Mouse (Mus musculus): ENCODE data around the gene Mfrp. TPM values are rescaled to one million over a fixed set of nuclear protein-coding genes. Genes with fewer than 3 reads are reported as not detected.
"Not testable (repeated sequence)": the region's sequence is repeated elsewhere in the genome, so short reads cannot be mapped to it uniquely, and the experiment has no call there.

Mfrp gene
- polyA plus RNA-seq, 1 experiment = 5.4 TPM

DNA sequence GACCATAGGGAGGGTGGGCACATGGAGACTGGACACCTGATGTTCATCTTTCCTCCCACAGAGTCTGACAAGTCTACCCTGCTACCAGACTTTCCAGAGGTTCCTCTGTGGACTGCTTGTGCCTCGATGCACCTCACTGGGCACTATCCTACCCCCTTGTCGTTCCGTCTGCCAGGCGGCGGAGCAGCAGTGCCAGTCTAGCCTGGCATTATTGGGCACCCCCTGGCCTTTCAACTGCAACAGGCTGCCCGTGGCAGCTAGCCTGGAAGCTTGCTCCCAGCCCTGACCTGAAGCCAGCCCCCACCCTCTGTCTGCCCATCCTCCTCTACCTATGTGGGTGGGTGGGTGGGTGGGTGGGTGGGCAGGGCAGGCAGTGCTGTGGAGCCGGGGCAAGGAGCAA is 4.7 kb downstream of the Mfrp start:
- 58% methylated on average over 7 of the region's 7 CpGs for WGBS
- TF ChIP-seq POLR2A (IDR thresholded peaks at IDR 0.05; ENCODE audit: low read depth, low read length) = no peak
- TF ChIP-seq CTCF (conservative IDR thresholded peaks at IDR 0.05; ENCODE audit: insufficient read depth, insufficient read length, low read depth, low read length) = no peak

DNA sequence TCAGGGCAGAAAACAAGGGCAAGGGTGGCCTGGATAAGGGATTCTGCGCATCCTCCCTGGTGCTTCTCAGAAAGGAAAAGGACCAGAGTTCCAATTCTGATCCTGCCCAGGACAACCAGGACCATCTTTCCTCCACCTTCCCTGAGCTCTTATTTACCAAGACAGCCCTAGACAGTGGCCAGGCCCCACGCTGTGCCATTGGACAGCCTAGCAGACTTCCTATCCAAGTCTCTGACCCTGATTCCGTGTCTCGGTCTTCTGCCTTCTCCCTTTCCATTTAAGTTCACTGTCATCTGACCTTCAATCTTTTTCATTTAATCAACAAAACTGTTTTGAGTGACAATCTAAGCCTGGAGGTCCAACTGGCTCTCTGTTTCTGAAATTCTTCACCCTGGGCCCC is 5.1 kb downstream of the Mfrp start:
- WGBS = 74% methylated on average over 4 of the region's 4 CpGs
- H3K27ac ChIP-seq (ENCODE audit: insufficient read depth, low read depth, low read length) = no peak overlapping the region

More for the DNA sequence above, 4.7 kb downstream of the Mfrp start:
- no peak for DNase-seq
- Histone ChIP-seq H3K4me1 (ENCODE audit: control insufficient read depth, insufficient read depth, low read length) (peaks cover 4% of the 10 kb centered on the region; the same call in 1 of the 2 replicates), H3K27ac (ENCODE audit: insufficient read depth, low read depth, low read length) (no peak overlapping the region), H3K36me3 (ENCODE audit: control insufficient read depth, insufficient read depth, low read length) (no peaks in the 10 kb centered on the region), H3K4me3 (ENCODE audit: insufficient read depth, low read depth, low read length) (no peak overlapping the region), H3K27me3 (replicated peaks; ENCODE audit: control insufficient read depth, insufficient read depth, low read length) (no peaks in the 10 kb centered on the region)

DNA sequence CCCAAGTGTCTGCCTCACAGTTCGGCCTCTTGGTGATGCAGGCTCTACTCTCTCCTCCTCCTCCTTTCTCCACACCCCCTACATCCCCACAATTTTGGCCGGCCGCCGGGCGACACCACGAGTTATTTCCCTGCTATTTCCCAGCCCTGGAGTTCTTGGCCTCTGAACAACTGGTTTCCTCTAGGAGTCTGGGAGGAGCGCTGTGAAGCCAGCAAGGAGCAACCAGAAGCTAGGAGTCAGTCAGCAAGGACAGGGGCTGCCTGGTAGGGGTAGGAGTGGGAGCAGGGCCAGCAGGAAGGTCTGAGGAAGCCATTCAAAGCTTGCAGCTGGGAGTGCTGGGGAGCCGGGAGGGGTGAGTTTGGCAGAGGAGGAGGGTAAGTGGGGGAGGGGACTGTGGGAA is 5.6 kb downstream of the Mfrp start, which contains the start of gene C1qtnf5:
TSS of gene C1qtnf5 (plus strand) at position 136 of the 400 bp plus-strand sequence.
- no peak for TF ChIP-seq POLR2A (IDR thresholded peaks at IDR 0.05; ENCODE audit: low read depth, low read length)
- no peak for TF ChIP-seq CTCF (conservative IDR thresholded peaks at IDR 0.05; ENCODE audit: insufficient read depth, insufficient read length, low read depth, low read length)
- peak; percentile 92 for DNase-seq
- Histone ChIP-seq H3K27ac (ENCODE audit: insufficient read depth, low read depth, low read length) (peak within 1 kb of the TSS; percentile 21; the same call in 1 of the 2 replicates), H3K4me1 (ENCODE audit: control insufficient read depth, insufficient read depth, low read length) (peaks cover 4% of the 10 kb centered on the region; the same call in 1 of the 2 replicates), H3K4me3 (ENCODE audit: insufficient read depth, low read depth, low read length) (peak within 1 kb of the TSS; percentile 9; the same call in 1 of the 2 replicates), H3K36me3 (ENCODE audit: control insufficient read depth, insufficient read depth, low read length) (no peaks in the 10 kb centered on the region), H3K27me3 (replicated peaks; ENCODE audit: control insufficient read depth, insufficient read depth, low read length) (no peaks in the 10 kb centered on the region)
- 31% methylated on average over 8 of the region's 8 CpGs for WGBS

More for the DNA sequence above, 5.1 kb downstream of the Mfrp start:
- DNase-seq = no peak
- Histone ChIP-seq H3K4me3 (ENCODE audit: insufficient read depth, low read depth, low read length) (no peak overlapping the region), H3K36me3 (ENCODE audit: control insufficient read depth, insufficient read depth, low read length) (no peaks in the 10 kb centered on the region), H3K4me1 (ENCODE audit: control insufficient read depth, insufficient read depth, low read length) (peaks cover 4% of the 10 kb centered on the region; the same call in 1 of the 2 replicates), H3K27me3 (replicated peaks; ENCODE audit: control insufficient read depth, insufficient read depth, low read length) (no peaks in the 10 kb centered on the region)
- TF ChIP-seq CTCF (conservative IDR thresholded peaks at IDR 0.05; ENCODE audit: insufficient read depth, insufficient read length, low read depth, low read length) (no peak), POLR2A (IDR thresholded peaks at IDR 0.05; ENCODE audit: low read depth, low read length) (no peak)

GRCm38 (mm10) chr9:44107557-44108179 is 6.1 kb downstream of the Mfrp start:
- H3K4me3 ChIP-seq (ENCODE audit: insufficient read depth, low read depth, low read length) = peak overlapping the region; percentile 9; the same call in 1 of the 2 replicates
- WGBS = 34% methylated on average over 25 of the region's 25 CpGs
- peaks cover 4% of the 10 kb centered on the region; the same call in 1 of the 2 replicates for H3K4me1 ChIP-seq (ENCODE audit: control insufficient read depth, insufficient read depth, low read length)

GRCm38 (mm10) chr9:44108269-44109055 is 6.9 kb downstream of the Mfrp start:
- 73% methylated on average over 31 of the region's 31 CpGs for WGBS
- no peak overlapping the region for H3K4me3 ChIP-seq (ENCODE audit: insufficient read depth, low read depth, low read length)
- no peak overlapping the region for H3K27ac ChIP-seq (ENCODE audit: insufficient read depth, low read depth, low read length)

More at GRCm38 (mm10) chr9:44107557-44108179, 6.1 kb downstream of the Mfrp start:
- H3K36me3 ChIP-seq (ENCODE audit: control insufficient read depth, insufficient read depth, low read length) = no peaks in the 10 kb centered on the region
- TF ChIP-seq POLR2A (IDR thresholded peaks at IDR 0.05; ENCODE audit: low read depth, low read length) = no peak
- peak; percentile 32; the same call in 1 of the 2 replicates for TF ChIP-seq CTCF (conservative IDR thresholded peaks at IDR 0.05; ENCODE audit: insufficient read depth, insufficient read length, low read depth, low read length)
- H3K27ac ChIP-seq (ENCODE audit: insufficient read depth, low read depth, low read length) = peak overlapping the region; percentile 21; the same call in 1 of the 2 replicates
- no peaks in the 10 kb centered on the region for H3K27me3 ChIP-seq (replicated peaks; ENCODE audit: control insufficient read depth, insufficient read depth, low read length)
- DNase-seq = no peak

GRCm38 (mm10) chr9:44109360-44110095 is 8.0 kb downstream of the Mfrp start:
- Histone ChIP-seq H3K4me1 (ENCODE audit: control insufficient read depth, insufficient read depth, low read length) (peaks cover 8% of the 10 kb centered on the region; the same call in 1 of the 2 replicates), H3K36me3 (ENCODE audit: control insufficient read depth, insufficient read depth, low read length) (no peaks in the 10 kb centered on the region), H3K4me3 (ENCODE audit: insufficient read depth, low read depth, low read length) (no peak overlapping the region), H3K27ac (ENCODE audit: insufficient read depth, low read depth, low read length) (no peak overlapping the region), H3K27me3 (replicated peaks; ENCODE audit: control insufficient read depth, insufficient read depth, low read length) (no peaks in the 10 kb centered on the region)
- TF ChIP-seq POLR2A (IDR thresholded peaks at IDR 0.05; ENCODE audit: low read depth, low read length) (no peak), CTCF (conservative IDR thresholded peaks at IDR 0.05; ENCODE audit: insufficient read depth, insufficient read length, low read depth, low read length) (peak; percentile 75)
- peak; percentile 76 for DNase-seq
- 24% methylated on average over 9 of the region's 9 CpGs for WGBS

More at GRCm38 (mm10) chr9:44108269-44109055, 6.9 kb downstream of the Mfrp start:
- no peaks in the 10 kb centered on the region for H3K36me3 ChIP-seq (ENCODE audit: control insufficient read depth, insufficient read depth, low read length)
- H3K27me3 ChIP-seq (replicated peaks; ENCODE audit: control insufficient read depth, insufficient read depth, low read length) = no peaks in the 10 kb centered on the region
- H3K4me1 ChIP-seq (ENCODE audit: control insufficient read depth, insufficient read depth, low read length) = peaks cover 4% of the 10 kb centered on the region; the same call in 1 of the 2 replicates
- DNase-seq = no peak
- no peak for TF ChIP-seq POLR2A (IDR thresholded peaks at IDR 0.05; ENCODE audit: low read depth, low read length)
- TF ChIP-seq CTCF (conservative IDR thresholded peaks at IDR 0.05; ENCODE audit: insufficient read depth, insufficient read length, low read depth, low read length) = no peak

DNA sequence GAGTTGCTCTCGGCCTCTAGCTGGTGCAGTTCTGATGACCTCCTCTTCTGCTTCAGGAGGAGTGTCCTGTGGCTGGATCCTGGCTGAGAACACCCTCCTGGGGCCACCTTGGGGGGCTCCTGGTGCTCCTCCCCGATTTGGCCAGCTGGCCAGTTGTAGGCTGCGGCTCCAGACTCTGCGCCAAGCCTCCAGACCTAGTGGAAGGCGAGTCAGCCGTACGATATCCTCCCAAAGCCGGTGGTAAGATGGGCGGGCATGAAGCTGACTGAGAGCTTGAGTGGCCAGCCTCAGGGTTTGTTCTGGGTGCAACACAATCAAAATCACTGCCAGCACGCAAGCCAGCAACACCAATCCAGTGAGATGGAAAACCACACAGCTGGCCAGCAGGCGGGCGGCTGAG is 10.4 kb downstream of the Mfrp start:
- not testable (repeated sequence) for H3K27ac ChIP-seq (ENCODE audit: insufficient read depth, low read depth, low read length); H3K36me3 ChIP-seq (ENCODE audit: control insufficient read depth, insufficient read depth, low read length); H3K4me3 ChIP-seq (ENCODE audit: insufficient read depth, low read depth, low read length); H3K27me3 ChIP-seq (replicated peaks; ENCODE audit: control insufficient read depth, insufficient read depth, low read length); DNase-seq; H3K4me1 ChIP-seq (ENCODE audit: control insufficient read depth, insufficient read depth, low read length)
- WGBS = 57% methylated on average over 10 of the region's 12 CpGs

All from kidney, adult 2 months (tissue).